Mouse (Mus musculus) C2C12 (cell line): ENCODE data around the gene Rps5. TPM values are rescaled to one million over a fixed set of nuclear protein-coding genes. Genes with fewer than 3 reads are reported as not detected.
"Not testable (repeated sequence)": the region's sequence is repeated elsewhere in the genome, so short reads cannot be mapped to it uniquely, and the experiment has no call there.

Experiments
- H3K27me3 ChIP-seq: one replicate; pipeline ENCODE4 v1.6.1; 2011; ENCODE audit not compliant: control insufficient read depth, insufficient read depth, insufficient read length
- H3K36me3 ChIP-seq: one replicate; pipeline ENCODE4 v1.6.1; 2011; ENCODE audit not compliant: control insufficient read depth, insufficient read depth
- H3K4me3 ChIP-seq: one replicate; pipeline ENCODE4 v1.5.1; 2011; ENCODE audit warnings: mild to moderate bottlenecking, control low read depth; ENCODE audit not compliant: poor library complexity, insufficient read depth, severe bottlenecking
- H3K79me2 ChIP-seq: one replicate; pipeline ENCODE4 v1.6.1; 2011; ENCODE audit not compliant: control insufficient read depth, insufficient read depth
- H3K79me3 ChIP-seq: one replicate; pipeline ENCODE4 v1.6.1; 2011; ENCODE audit warnings: low read depth, control low read depth
- H3ac ChIP-seq: one replicate; pipeline ENCODE3; 2011; ENCODE audit warnings: low read depth; ENCODE audit not compliant: control insufficient read depth, insufficient read length
- CEBPB ChIP-seq: IDR thresholded peaks from one replicate; pipeline ENCODE4 v1.6.1; 2011; ENCODE audit warnings: low read depth, mild to moderate bottlenecking, control low read depth, moderate library complexity
- CTCF ChIP-seq: IDR thresholded peaks from one replicate; pipeline ENCODE4 v1.5.1; 2011; ENCODE audit not compliant: control insufficient read depth, insufficient read depth, insufficient read length
- FOSL1 ChIP-seq: IDR thresholded peaks from one replicate; pipeline ENCODE4 v1.8.0; 2011; ENCODE audit warnings: mild to moderate bottlenecking, low read length; ENCODE audit not compliant: poor library complexity, insufficient read depth, severe bottlenecking
- MAX ChIP-seq: IDR thresholded peaks from one replicate; pipeline ENCODE4 v1.6.1; 2011; ENCODE audit warnings: mild to moderate bottlenecking, control low read depth
- MYOD1 ChIP-seq: IDR thresholded peaks from one replicate; pipeline ENCODE4 v1.6.1; 2011; ENCODE audit warnings: low read depth; ENCODE audit not compliant: control insufficient read depth, insufficient read length
- MYOG ChIP-seq: IDR thresholded peaks from one replicate; pipeline ENCODE4 v1.6.1; 2011; ENCODE audit not compliant: control insufficient read depth, insufficient read length; ENCODE audit errors: extremely low read depth
- USF1 ChIP-seq: IDR thresholded peaks from one replicate; pipeline ENCODE4 v1.6.1; 2011; ENCODE audit warnings: low read depth, mild to moderate bottlenecking, control low read depth, moderate library complexity
- polyA plus RNA-seq: library from polyadenylated mRNA; unstranded; fragments of >200 nt; fragmentation: generic; extraction: Trizol; gene quantifications from one replicate; pipeline ENCODE4 v1.2.1, GENCODE M21; 2012; ENCODE audit warnings: missing spikeins

Rps5 gene
- polyA plus RNA-seq, 1 experiment: 3,397 TPM

DNA sequence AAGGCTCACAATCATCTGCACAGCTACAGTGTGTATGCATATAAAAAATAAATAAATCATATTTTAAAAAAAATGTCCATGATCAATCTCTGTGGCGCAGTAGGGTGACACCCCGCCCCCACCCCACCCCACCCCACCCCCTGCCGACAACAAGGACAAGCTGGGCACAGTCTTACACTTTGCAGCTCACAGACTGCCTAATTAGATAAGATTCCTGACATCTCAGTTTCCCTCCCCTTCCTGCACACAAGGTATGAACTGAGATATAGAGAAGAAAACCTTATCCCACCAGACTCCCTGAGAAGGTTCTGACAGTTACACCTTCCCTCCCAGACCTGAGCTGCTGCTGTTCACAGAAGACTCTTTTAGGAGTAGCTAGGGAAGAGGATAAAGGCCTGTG, 12.7 kb downstream of the Rps5 start:
- H3K36me3 ChIP-seq: no peaks in the 10 kb centered on the region
- H3K79me3 ChIP-seq: no peaks in the 10 kb centered on the region
- no peak for TF ChIP-seq CEBPB
- no peak for TF ChIP-seq MAX
- no peak for TF ChIP-seq MYOD1
- TF ChIP-seq USF1: no peak
- TF ChIP-seq CTCF: no peak
- no peak for TF ChIP-seq FOSL1
- TF ChIP-seq MYOG: no peak
- no peaks in the 10 kb centered on the region for H3K27me3 ChIP-seq
- no peaks in the 10 kb centered on the region for H3K79me2 ChIP-seq
- no peak overlapping the region for H3K4me3 ChIP-seq
- no peak overlapping the region for H3ac ChIP-seq

DNA sequence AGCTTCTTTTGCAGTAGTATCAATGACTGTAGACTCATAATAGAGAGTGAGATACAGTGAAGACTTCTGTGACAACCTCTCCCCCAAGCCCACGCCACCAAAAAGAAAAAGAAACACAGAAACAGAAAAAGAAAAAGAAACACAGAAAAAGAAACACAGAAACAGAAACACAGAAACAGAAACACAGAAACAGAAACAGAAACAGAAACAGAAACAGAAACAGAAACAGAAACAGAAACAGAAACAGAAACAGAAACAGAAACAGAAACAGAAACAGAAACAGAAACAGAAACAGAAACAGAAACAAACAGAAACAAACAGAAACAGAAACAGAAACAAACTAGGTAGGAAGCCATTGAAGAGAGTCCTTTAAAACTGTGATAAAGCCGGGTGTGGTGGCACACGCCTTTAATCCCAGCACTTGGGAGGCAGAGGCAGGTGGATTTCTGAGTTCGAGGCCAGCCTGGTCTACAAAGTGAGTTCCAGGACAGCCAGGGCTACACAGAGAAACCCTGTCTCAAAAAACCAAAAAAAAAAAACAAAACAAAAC, 15.2 kb downstream of the Rps5 start:
- not testable (repeated sequence) for H3K36me3 ChIP-seq, H3ac ChIP-seq, H3K79me3 ChIP-seq, H3K27me3 ChIP-seq, H3K4me3 ChIP-seq, H3K79me2 ChIP-seq

DNA sequence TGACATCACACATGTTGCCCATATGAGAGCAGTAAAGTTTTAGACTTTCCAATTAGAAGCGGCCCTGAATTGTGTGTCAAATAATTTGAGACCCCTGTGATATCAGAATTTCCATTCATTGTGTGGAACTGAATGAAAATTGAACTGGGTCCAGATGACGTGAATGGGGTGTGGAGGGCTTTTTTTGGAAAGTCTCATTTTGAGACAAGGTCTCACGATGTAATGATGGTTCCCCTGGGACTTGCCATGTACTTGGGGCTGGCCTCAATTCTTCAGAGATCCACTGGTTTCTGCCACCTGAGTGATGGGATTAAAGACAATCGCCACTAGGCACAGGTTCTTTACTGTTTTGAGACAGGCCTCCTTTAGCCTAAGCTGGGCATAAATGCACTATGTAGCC, 18.5 kb downstream of the Rps5 start:
- no peak overlapping the region for H3K4me3 ChIP-seq
- no peaks in the 10 kb centered on the region for H3K36me3 ChIP-seq
- no peaks in the 10 kb centered on the region for H3K27me3 ChIP-seq
- H3K79me2 ChIP-seq: no peaks in the 10 kb centered on the region
- TF ChIP-seq USF1 (no peak), MAX (no peak), FOSL1 (no peak), CTCF (no peak), MYOD1 (no peak), MYOG (no peak), CEBPB (no peak)
- H3K79me3 ChIP-seq: no peaks in the 10 kb centered on the region
- H3ac ChIP-seq: no peak overlapping the region

DNA sequence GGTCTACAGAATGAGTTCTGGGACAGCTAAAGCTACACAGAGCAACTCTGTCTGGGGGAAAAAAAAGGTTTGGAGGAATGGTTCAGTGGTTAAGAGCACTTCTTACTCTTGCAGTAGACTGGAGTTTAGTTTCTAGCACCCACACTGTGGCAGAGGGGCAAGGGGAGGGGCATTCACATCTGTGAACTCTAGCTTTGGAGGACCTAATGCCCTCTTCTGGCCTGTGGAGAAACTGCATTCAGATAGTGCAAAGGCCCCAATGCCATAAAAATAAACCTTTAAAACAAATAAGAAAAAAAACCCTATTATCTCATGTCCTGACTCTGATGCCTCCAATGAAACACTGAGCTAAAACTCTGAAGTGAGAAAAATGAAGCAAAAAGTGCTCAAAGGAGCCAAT, 21.4 kb downstream of the Rps5 start:
- H3K79me2 ChIP-seq: no peaks in the 10 kb centered on the region
- H3K79me3 ChIP-seq: no peaks in the 10 kb centered on the region
- TF ChIP-seq MAX: no peak
- TF ChIP-seq MYOG: no peak
- no peak for TF ChIP-seq MYOD1
- TF ChIP-seq FOSL1: no peak
- no peak for TF ChIP-seq CTCF
- no peak for TF ChIP-seq CEBPB
- TF ChIP-seq USF1: no peak
- H3K27me3 ChIP-seq: no peaks in the 10 kb centered on the region
- H3K36me3 ChIP-seq: no peaks in the 10 kb centered on the region
- H3ac ChIP-seq: no peak overlapping the region
- no peak overlapping the region for H3K4me3 ChIP-seq

DNA sequence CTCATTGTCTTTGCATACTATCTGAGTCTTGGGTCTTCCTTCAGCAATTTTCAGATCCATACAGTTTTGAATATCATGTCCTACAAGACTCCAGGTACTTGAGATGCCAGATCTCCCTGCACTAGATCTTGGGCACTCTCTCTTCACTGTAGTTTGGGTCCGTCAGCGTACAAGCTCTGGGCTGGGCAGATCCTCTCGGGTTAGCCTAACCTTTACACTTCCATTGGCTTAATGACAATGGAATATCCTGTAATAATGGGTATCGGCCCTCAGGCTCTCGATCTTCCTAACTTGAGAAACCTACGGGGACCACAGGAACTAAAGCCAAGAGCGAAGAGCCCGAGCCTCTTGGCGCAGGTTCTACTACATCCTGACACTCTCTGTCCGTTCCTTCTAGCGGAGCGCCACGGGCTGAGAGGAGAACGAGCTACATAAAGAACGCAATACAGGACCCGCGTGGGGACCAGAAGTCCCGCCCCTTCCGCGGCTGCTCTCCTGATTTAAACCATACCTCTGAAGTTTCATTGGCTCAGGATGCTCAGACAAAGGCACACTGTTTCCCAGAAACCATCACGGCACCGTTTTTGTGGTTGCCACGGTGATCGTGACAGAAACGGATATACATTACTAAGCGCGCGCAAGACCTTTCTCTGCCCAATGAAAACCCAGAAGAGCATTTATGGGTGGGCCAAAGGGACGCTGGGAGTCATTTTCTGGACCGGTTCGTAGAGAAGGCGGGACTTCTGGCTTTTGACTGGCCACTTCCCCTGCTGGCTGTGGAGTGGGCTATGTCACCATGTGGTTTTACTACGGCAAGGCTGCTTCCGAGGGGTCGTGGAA, 27.2 kb downstream of the Rps5 start:
- peak overlapping the region; percentile 28 for H3K4me3 ChIP-seq
- TF ChIP-seq CEBPB (no peak), CTCF (no peak), MAX (no peak), MYOG (no peak), MYOD1 (no peak), FOSL1 (no peak), USF1 (no peak)
- no peaks in the 10 kb centered on the region for H3K36me3 ChIP-seq
- H3K27me3 ChIP-seq: no peaks in the 10 kb centered on the region
- no peaks in the 10 kb centered on the region for H3K79me2 ChIP-seq
- H3ac ChIP-seq: peak overlapping the region; percentile 49
- H3K79me3 ChIP-seq: no peaks in the 10 kb centered on the region

DNA sequence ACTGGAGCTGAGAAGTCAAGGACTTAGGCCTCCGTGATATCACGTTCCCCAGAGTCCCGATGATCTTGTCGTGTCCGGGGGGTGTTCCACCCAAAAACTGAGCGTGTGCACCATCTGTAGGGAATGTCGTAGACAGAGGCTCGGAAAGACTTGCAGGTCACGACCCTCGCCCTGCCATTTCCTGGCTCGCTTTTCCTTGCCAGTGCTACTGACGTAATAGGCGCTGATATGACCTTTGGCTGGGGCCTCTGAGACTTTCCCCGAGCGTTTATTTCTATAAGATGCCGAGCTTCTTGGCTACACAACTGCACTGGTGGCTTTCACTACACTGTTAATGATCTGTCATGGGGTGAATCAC, 27.8 kb downstream of the Rps5 start:
- H3K4me3 ChIP-seq: peak overlapping the region; percentile 28
- no peaks in the 10 kb centered on the region for H3K79me2 ChIP-seq
- no peaks in the 10 kb centered on the region for H3K36me3 ChIP-seq
- H3K27me3 ChIP-seq: no peaks in the 10 kb centered on the region
- peak overlapping the region; percentile 45 for H3ac ChIP-seq
- no peaks in the 10 kb centered on the region for H3K79me3 ChIP-seq
- TF ChIP-seq USF1 (no peak), CEBPB (no peak), MYOD1 (no peak), MYOG (no peak), MAX (no peak), CTCF (no peak), FOSL1 (no peak)
